Mouse (Mus musculus) CH12.LX (cell line): Measurements from ENCODE around the gene Nck2.
A peak's percentile ranks its signal among the peaks of the same experiment; 100 is the strongest.

Experiments used
- CTCF ChIP-seq, 2 experiments: IDR thresholded peaks in 1 of 2; conservative IDR thresholded peaks in 1 of 2; 2 replicates each; pipeline ENCODE4 v1.5.1; 2011 to 2012; ENCODE audit warnings: low read depth in 2 of 2, low read length in 2 of 2, improper control_type of control experiment in 1 of 2, inconsistent platforms in 1 of 2, mild to moderate bottlenecking in 1 of 2, moderate library complexity in 1 of 2
- EP300 ChIP-seq: IDR thresholded peaks from 2 replicates; pipeline ENCODE4 v1.6.1; 2011; ENCODE audit warnings: low read length, improper control_type of control experiment
- ETS1 ChIP-seq: conservative IDR thresholded peaks from 2 replicates; pipeline ENCODE4 v1.6.1; 2012; ENCODE audit warnings: low read depth, mild to moderate bottlenecking, inconsistent platforms, low read length, improper control_type of control experiment, moderate library complexity
- TCF12 ChIP-seq: IDR thresholded peaks from 2 replicates; pipeline ENCODE4 v1.6.1; 2014; ENCODE audit warnings: low read depth, mild to moderate bottlenecking, inconsistent platforms, low read length, improper control_type of control experiment

GRCm38 (mm10) chr1:43429924-43430876 lies 14.2 kb upstream of the Nck2 start:
- TF ChIP-seq CTCF (conservative IDR thresholded peaks at IDR 0.05 in 1 of 2, IDR thresholded peaks at IDR 0.05 in 1 of 2; ENCODE audit: low read depth in 2 of 2, low read length in 2 of 2) (no peak), EP300 (no peak), TCF12 (no peak), ETS1 (peak; percentile 23; the same call in 1 of the 2 replicates)
